Mouse (Mus musculus): ENCODE measurements around the gene Ccdc85c. TPM values are rescaled to one million over a fixed set of nuclear protein-coding genes. Genes with fewer than 3 reads are reported as not detected.

Gene Ccdc85c
- total and polyA plus RNA-seq, 3 experiments: 14.0 to 32.4 (median 15.2) TPM

DNA sequence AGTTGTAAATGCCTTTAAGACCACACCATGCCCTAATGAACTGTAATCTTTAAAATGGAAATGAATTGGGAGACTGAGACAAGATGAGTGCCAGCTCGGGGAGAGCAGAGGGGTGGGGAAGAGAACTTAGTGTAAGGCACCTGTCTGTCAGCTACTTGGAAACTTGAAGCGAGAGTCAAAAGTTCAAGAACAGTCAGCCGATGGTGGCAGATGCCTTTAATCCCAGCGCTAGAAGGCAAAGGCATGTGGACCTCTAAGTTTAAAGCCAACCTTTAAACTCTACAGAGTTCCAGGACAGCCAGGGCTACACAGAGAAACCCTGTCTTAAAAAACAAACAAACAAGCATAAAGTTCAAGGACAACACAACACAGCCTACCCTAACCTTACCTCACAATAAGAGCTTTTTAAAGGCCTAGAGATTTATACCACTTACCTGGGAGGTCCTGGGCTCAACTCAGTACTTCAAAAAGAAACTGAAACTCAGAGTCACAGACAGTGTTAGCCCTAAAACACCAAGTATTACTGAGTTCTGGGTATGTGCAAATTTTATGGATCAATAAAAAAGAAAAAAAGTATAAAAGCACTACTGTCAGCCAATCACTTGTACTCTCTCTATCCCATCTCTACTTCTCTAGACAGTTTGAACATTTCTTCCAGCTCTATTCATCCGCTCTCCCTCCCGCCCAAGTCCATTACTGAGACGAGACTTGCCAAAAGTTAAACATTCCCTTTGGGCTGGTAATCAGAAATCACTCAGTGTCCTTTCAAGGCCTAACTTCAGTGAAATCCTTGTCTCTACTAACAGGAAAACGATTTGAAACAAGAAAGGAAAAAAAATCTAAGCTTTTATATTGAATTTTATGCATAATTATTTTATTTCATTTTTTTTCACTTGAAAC, 100.4 kb downstream of the Ccdc85c start:
- no peaks in the 10 kb centered on the region for H3K27me3 ChIP-seq (replicated peaks)
- peaks cover 0 to 3% of the 10 kb centered on the region in 2 experiments for H3K36me3 ChIP-seq (replicated peaks in 1 of 2; ENCODE audit: control insufficient read depth in 1 of 2, insufficient read depth in 1 of 2, low read length in 1 of 2)
- DNase-seq (ENCODE audit: extremely low read depth): no peak
- H3K27ac ChIP-seq (ENCODE audit: insufficient read depth, low read depth): no peak overlapping the region
- in situ Hi-C loops (cut with MboI; ENCODE audit: low pct_ligation_motif_present, low pct_unique_long_range_greater_than_20kb, low sequenced_read_pairs) (no loop called here), dilution Hi-C loops (cut with MboI; ENCODE audit: extremely low pct_ligation_motif_present, extremely low pct_unique_long_range_greater_than_20kb, low sequenced_read_pairs) (no loop called here)
- peaks cover 74% of the 10 kb centered on the region for H3K79me2 ChIP-seq (replicated peaks; ENCODE audit: control insufficient read depth, extremely low read depth, insufficient read depth, poor library complexity, severe bottlenecking)
- peak overlapping the region in 1 of 3 experiments; percentile 56 for H3K4me3 ChIP-seq (replicated peaks in 1 of 3; ENCODE audit: low read depth in 2 of 3, low read length in 2 of 3, poor library complexity in 1 of 3)
- TF ChIP-seq MAZ (IDR thresholded peaks at IDR 0.05; ENCODE audit: low read depth, low read length): no peak
- TF ChIP-seq MXI1 (IDR thresholded peaks at IDR 0.05; ENCODE audit: low read depth, low read length): peak; percentile 46; the same call in 1 of the 2 replicates
- TF ChIP-seq ZKSCAN1 (IDR thresholded peaks at IDR 0.05; ENCODE audit: borderline replicate concordance, low read depth, low read length): no peak
- no peak for TF ChIP-seq KAT2A (IDR thresholded peaks at IDR 0.05; ENCODE audit: insufficient replicate concordance, low read length)
- no peak for TF ChIP-seq ZC3H11A (IDR thresholded peaks at IDR 0.05; ENCODE audit: low read depth, low read length)
- no peak for TF ChIP-seq POLR2AphosphoS2 (IDR thresholded peaks at IDR 0.05; ENCODE audit: low read depth, low read length)
- peak; percentile 59; the same call in 1 of the 2 replicates for TF ChIP-seq SIN3A (IDR thresholded peaks at IDR 0.05; ENCODE audit: low read length)
- TF ChIP-seq IRF4 (IDR thresholded peaks at IDR 0.05; ENCODE audit: low read depth, low read length): peak; percentile 78
- no peak for TF ChIP-seq MAFK (IDR thresholded peaks at IDR 0.05; ENCODE audit: insufficient replicate concordance, low read length)
- no peak for TF ChIP-seq TCF12 (IDR thresholded peaks at IDR 0.05; ENCODE audit: low read depth, low read length)
- TF ChIP-seq NELFE (IDR thresholded peaks at IDR 0.05; ENCODE audit: low read depth, low read length): no peak
- no peak for TF ChIP-seq USF1 (IDR thresholded peaks at IDR 0.05; ENCODE audit: low read depth, low read length)
- no peak for TF ChIP-seq CTCF (conservative IDR thresholded peaks at IDR 0.05 in 1 of 2, IDR thresholded peaks at IDR 0.05 in 1 of 2; ENCODE audit: low read depth in 2 of 2, low read length in 2 of 2)
- TF ChIP-seq EP300 (IDR thresholded peaks at IDR 0.05; ENCODE audit: low read length): peak; percentile 70
- no peak for TF ChIP-seq E2F4 (IDR thresholded peaks at IDR 0.05; ENCODE audit: insufficient replicate concordance, low read depth, low read length)
- no peak for TF ChIP-seq JUND (conservative IDR thresholded peaks at IDR 0.05; ENCODE audit: low read depth, low read length)
- 0 out of 2 replicates have a peak, but pooled peaks have one; percentile 13 for TF ChIP-seq HCFC1 (IDR thresholded peaks at IDR 0.05; ENCODE audit: low read depth, low read length)
- peak; percentile 55; the same call in 1 of the 2 replicates for TF ChIP-seq CHD1 (IDR thresholded peaks at IDR 0.05; ENCODE audit: low read depth, low read length)
- peak overlapping the region; percentile 79 for H3K4me2 ChIP-seq (ENCODE audit: insufficient read depth, low read depth, poor library complexity, severe bottlenecking)
- H3K9ac ChIP-seq (ENCODE audit: insufficient read depth, low read depth): peak overlapping the region; percentile 49
- no peaks in the 10 kb centered on the region for H3K9me3 ChIP-seq (replicated peaks; ENCODE audit: low read length)
- peaks cover 19 to 78% of the 10 kb centered on the region in 2 experiments for H3K4me1 ChIP-seq (ENCODE audit: control insufficient read depth in 1 of 2, insufficient read depth in 2 of 2)

- H3K36me3 ChIP-seq (replicated peaks in 1 of 2; ENCODE audit: control insufficient read depth in 1 of 2, insufficient read depth in 1 of 2, low read length in 1 of 2): peaks cover 0 to 5% of the 10 kb centered on the region in 2 experiments
- H3K4me3 ChIP-seq (replicated peaks in 1 of 3; ENCODE audit: low read depth in 2 of 3, low read length in 2 of 3, poor library complexity in 1 of 3): no peak overlapping the region
- no peak overlapping the region for H3K27ac ChIP-seq (ENCODE audit: insufficient read depth, low read depth)
- in situ Hi-C loops (cut with MboI; ENCODE audit: low pct_ligation_motif_present, low pct_unique_long_range_greater_than_20kb, low sequenced_read_pairs) (no loop called here), dilution Hi-C loops (cut with MboI; ENCODE audit: extremely low pct_ligation_motif_present, extremely low pct_unique_long_range_greater_than_20kb, low sequenced_read_pairs) (no loop called here)
- no peak for DNase-seq (ENCODE audit: extremely low read depth)
- peaks cover 23 to 92% of the 10 kb centered on the region in 2 experiments for H3K4me1 ChIP-seq (ENCODE audit: control insufficient read depth in 1 of 2, insufficient read depth in 2 of 2)
- H3K9ac ChIP-seq (ENCODE audit: insufficient read depth, low read depth): no peak overlapping the region
- TF ChIP-seq ZMIZ1 (IDR thresholded peaks at IDR 0.05; ENCODE audit: low read depth, low read length) (no peak), JUN (IDR thresholded peaks at IDR 0.05; ENCODE audit: insufficient read depth, low read depth, low read length) (no peak), NELFE (IDR thresholded peaks at IDR 0.05; ENCODE audit: low read depth, low read length) (no peak), JUND (conservative IDR thresholded peaks at IDR 0.05; ENCODE audit: low read depth, low read length) (no peak), MXI1 (IDR thresholded peaks at IDR 0.05; ENCODE audit: low read depth, low read length) (no peak), E2F4 (IDR thresholded peaks at IDR 0.05; ENCODE audit: insufficient replicate concordance, low read depth, low read length) (no peak), MYC (IDR thresholded peaks at IDR 0.05; ENCODE audit: low read depth, low read length) (no peak), CTCF (conservative IDR thresholded peaks at IDR 0.05 in 1 of 2, IDR thresholded peaks at IDR 0.05 in 1 of 2; ENCODE audit: low read depth in 2 of 2, low read length in 2 of 2) (no peak)
- H3K4me2 ChIP-seq (ENCODE audit: insufficient read depth, low read depth, poor library complexity, severe bottlenecking): no peak overlapping the region
- H3K9me3 ChIP-seq (replicated peaks; ENCODE audit: low read length): no peaks in the 10 kb centered on the region
- peaks cover 81% of the 10 kb centered on the region for H3K79me2 ChIP-seq (replicated peaks; ENCODE audit: control insufficient read depth, extremely low read depth, insufficient read depth, poor library complexity, severe bottlenecking)
- no peaks in the 10 kb centered on the region for H3K27me3 ChIP-seq (replicated peaks)
Measured at GRCm38 (mm10) chr12:108172639-108173038, 102.6 kb downstream of the Ccdc85c start.

Data from CH12.LX (cell line).